Mouse (Mus musculus) right cerebral cortex, adult 18-20 months (tissue): Measurements from ENCODE around the gene Hoxc5.

ENCODE experiments used
- DNase-seq: peaks from one replicate; pipeline ENCODE4 v3.0.0; 2022; ENCODE audit warnings: mixed read lengths

Gene Hoxc5

GRCm38 (mm10) chr15:102967511-102968397, 511 bp downstream of the Hoxc5 start:
- DNase-seq = no peak

GRCm38 (mm10) chr15:102969296-102969695, 2.1 kb downstream of the Hoxc5 start:
- DNase-seq = no peak

GRCm38 (mm10) chr15:102970740-102971139, 3.5 kb downstream of the Hoxc5 start:
- DNase-seq = peak; percentile 23

GRCm38 (mm10) chr15:102972254-102972653, 5.0 kb downstream of the Hoxc5 start:
- no peak for DNase-seq

DNA sequence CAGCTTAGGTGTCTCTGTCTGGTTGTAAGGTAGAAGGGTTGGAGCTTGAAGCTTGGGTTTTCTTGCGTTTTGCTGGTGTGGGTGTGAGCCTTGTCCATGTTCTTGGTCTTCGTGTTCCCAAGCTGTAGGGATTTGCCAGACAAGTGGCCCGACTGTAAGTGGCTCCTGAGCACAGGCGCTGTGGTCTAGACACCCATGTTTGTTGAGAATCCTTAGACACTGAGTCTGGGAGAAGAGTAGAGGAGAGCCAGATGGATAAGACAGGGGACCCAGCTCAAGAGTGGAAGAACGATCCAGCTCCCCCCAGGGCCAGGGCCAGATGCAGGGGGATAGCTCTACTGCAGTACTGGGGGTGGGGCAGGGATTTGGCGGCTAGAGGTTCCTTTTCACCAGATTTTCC, 5.5 kb downstream of the Hoxc5 start:
- DNase-seq = no peak

DNA sequence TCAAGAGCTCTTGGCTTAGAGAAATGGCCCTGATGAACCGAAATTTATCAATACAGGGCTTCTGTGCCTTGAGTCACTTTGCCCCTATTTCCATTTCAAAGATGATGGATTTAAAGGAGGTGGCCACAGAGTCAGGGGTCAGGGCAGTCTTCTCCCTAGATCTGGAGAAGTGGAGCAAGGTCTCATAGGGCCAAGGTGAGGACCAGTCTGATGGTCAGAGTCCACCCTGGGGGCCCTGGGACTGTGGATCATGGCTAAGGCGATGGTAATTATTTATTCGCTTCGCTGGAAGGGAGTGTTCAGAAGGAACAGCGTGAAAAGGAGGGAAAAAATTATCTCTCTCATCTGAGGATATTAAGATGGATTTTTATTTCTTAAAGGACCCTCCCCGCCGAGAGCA, 7.8 kb downstream of the Hoxc5 start:
- DNase-seq = no peak

- DNase-seq = no peak
Measured at GRCm38 (mm10) chr15:102975688-102976111, 8.5 kb downstream of the Hoxc5 start.

DNA sequence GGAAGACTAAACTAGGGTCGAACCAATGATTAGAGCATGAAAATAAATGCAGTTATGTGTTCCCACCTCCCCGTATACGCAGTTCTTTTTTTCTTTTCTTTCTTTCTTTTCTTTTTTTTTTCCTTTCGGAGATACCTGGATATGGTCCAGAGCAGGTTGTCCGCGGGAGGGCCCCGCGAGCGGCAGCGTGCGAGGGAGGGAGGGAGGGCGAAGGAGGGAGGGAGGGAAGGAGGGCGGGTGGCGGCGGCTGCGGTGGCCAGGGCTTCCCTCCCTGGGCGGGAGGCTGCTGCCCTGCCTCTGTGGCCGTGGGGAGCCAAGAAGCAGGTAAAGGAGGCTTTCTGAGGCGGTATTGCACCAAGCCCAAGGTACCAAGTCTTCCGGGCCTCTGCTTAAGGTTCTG, 8.9 kb downstream of the Hoxc5 start, which contains the start of gene Hoxc9:
TSS of gene Hoxc9 (plus strand) at position 269 of the 400 bp plus-strand sequence.
- DNase-seq = no peak

- DNase-seq = no peak
Measured at GRCm38 (mm10) chr15:102976631-102977422, 9.6 kb downstream of the Hoxc5 start.

DNA sequence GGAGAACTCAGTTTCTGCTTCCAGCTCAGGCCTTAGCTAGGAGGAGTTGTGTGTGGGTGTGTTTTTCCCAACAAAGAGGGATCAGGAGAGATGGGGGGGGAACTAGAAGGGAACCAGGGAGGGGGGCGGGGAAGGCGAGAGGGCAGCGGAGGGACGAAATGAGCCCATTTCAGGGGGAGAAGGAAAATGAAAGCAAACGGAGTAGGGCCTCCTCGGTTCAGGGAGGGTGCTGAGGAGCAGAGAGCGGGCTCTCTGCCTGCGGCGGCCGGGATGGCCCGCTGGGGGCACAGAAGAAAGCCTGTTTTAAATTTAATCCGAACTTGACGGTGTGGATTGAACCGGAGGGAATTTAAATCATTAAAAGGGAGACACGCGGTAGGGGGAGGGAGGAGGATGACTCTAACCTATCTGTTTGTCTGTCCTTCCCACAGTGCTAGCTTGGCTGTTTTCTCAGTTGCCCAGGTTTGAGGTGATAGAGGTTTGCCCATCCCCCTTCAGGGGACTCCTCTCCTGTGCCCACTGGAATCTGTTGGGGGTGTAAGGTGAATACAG, 10.3 kb downstream of the Hoxc5 start:
- DNase-seq = no peak

- no peak for DNase-seq
Measured at GRCm38 (mm10) chr15:102978615-102979515, 11.6 kb downstream of the Hoxc5 start.

- no peak for DNase-seq
Measured at GRCm38 (mm10) chr15:102979936-102980335, 12.7 kb downstream of the Hoxc5 start.

DNA sequence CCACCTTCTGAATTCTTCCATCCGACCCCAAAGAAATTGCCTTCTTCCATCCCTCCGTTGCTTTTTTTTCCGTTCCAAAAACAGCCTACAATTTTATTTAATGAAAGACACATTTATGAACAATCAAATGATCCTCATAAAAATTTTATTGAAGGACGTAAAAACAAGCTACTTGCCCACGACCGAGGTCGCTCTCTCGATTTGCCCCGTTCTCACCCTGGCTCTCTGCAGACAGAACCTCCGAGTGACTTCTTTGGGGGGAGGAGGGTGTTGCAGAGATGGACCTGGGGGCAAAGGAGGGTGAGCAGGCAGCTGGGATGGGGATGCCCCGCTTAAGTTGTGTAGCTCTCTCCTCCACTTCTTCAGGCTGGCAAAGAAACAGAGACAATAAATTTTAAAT, 13.1 kb downstream of the Hoxc5 start:
- no peak for DNase-seq

- DNase-seq = no peak
Measured at GRCm38 (mm10) chr15:102980912-102981311, 13.7 kb downstream of the Hoxc5 start.

DNA sequence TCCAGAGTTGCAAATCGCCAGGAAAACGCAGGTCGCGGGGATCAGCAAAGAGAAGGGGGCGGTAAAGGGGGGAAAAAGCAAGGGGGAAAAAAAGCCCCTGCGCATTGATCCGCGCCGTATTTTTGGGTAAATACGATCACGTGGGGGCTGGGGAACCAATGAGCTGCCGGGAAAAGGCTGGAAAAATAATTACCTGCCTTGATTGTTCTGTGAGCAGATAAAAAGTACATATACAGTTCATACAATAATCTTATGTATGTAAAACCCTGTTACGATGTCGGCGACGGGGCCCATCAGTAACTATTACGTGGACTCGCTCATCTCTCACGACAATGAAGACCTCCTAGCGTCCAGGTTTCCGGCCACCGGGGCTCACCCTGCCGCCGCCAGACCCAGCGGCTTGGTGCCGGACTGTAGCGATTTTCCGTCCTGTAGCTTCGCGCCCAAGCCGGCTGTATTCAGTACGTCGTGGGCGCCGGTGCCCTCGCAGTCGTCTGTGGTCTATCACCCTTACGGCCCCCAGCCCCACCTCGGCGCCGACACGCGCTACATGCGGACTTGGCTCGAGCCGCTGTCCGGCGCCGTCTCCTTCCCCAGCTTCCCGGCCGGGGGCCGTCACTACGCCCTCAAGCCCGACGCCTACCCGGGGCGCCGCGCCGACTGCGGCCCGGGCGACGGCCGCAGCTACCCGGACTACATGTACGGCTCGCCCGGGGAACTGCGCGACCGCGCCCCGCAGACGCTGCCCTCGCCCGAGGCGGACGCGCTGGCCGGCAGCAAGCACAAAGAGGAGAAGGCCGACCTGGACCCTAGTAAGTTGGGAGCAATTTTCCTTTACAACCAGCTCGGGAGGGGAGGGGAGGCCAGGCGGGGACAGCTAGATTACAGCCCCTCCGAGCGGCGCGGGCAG, 14.4 kb downstream of the Hoxc5 start:
- no peak for DNase-seq

DNA sequence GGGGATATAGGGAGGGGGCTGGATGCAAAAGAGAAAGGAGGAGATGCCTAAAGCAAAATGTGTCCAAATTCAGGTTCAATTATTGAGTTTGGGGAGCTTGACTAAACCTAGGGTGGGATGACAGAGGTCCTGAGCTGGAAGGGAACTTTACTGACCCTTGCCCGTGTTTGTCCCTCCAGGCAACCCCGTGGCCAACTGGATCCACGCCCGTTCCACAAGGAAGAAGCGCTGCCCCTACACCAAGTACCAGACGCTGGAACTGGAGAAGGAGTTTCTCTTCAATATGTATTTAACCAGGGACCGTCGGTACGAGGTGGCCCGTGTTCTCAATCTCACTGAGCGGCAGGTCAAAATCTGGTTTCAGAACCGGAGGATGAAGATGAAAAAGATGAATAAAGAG, 16.5 kb downstream of the Hoxc5 start:
- DNase-seq = no peak

- DNase-seq = no peak
Measured at GRCm38 (mm10) chr15:102984521-102984920, 17.3 kb downstream of the Hoxc5 start.

GRCm38 (mm10) chr15:102984925-102985324, 17.7 kb downstream of the Hoxc5 start:
- DNase-seq = no peak

DNA sequence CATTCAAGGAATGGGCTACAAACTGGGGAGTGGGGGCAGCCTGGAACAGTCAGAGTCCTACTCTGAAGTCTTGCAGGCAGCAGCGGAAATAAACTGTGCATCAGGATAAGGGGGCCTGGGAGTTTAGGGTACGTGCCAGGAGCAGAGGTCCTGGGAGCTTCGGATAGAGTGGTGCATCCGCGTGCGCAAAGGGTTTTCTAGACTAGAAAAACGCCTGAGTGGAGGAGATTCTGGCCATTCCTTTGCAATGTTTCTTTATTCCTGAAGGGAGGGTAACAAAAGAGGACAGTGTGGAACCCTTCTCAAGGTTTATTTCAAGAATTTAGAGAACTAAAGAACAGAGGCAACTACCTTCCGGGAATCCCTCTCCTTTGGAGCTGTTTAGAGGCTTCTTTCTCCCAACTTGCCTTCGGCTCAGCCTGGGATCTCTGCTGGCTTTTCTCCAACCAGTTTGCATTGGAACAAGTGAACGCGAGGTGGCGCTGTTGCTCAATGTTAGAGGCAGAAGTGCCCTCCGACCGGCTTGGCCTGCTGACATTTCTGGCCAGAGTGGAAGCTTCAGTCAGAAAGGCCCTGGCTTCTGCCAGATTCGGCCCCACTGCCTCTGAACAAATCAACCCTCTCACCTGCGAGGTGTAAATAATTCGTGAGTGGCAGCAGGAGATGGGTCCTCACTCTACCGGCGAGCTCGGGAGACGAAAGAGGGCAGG, 20.0 kb downstream of the Hoxc5 start:
- peak; percentile 78 for DNase-seq

GRCm38 (mm10) chr15:102988078-102988477, 20.8 kb downstream of the Hoxc5 start:
- DNase-seq = no peak
